Mouse (Mus musculus): ENCODE measurements at regions not wholly inside any gene's neighbourhood (a gene's known extent, or its start where the extent isn't known, plus 50 kb on each side); places are given as distances from the start of the nearest gene placed in this dataset.
"Not testable (repeated sequence)": the region's sequence is repeated elsewhere in the genome, so short reads cannot be mapped to it uniquely, and the experiment has no call there.

DNA sequence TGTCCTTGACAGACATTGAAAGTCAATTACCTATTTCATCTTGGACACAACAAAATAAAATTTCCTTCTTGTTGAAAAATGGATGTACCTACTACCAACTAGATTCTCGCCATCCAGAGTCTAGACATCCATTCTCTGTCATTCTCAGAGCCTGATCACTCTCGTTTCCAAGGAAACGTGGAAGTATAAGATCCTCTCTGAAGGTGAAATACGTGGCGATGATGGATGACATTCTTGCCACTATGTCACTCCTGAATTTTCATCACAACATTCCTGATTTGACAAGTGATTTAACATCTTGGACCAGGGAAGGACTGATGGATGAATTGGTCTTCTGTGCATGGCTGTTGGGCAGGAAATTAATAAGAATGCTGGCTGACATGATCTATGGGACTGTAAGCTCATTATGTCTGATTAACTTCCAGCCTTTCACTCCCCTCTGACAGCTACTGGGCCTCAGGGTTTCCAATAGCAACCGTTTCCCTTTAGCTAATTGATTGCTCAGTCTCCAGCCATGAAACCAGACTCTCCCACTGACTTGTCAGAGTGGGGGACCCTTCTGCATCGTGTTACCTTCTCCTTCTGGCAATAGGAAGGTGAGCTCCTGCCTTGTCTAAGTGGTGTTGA, 140.7 kb upstream of the Gm12728 start:
- DNase-seq (ENCODE audit: low spot score in 2 of 2), result no peak

DNA sequence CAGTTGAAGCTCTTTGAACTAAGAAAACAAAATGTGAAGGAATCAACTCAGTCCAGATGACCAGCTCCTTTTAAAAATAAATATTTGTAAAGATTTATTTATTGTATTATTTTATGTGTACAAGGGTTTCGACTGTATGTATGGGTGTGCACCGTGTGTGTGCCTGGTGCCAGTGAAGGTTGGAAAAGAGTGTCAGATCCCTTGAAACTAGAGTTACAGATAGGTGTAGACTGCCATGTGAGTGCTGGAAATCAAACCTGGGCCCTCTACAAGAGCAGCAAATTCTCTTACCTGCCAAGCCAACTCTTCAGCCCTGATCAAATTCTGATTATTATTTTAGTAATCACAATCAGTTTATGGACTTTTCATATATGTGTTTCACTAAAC, 140.2 kb upstream of the Gm12728 start:
- DNase-seq (ENCODE audit: low spot score in 2 of 2), result no peak

GRCm38 (mm10) chr4:105656071-105656655, 133.5 kb upstream of the Gm12728 start:
- DNase-seq (ENCODE audit: low spot score in 2 of 2), result no peak

- no peak for DNase-seq (ENCODE audit: low spot score in 2 of 2)
Measured at GRCm38 (mm10) chr4:105658581-105658980, 131.1 kb upstream of the Gm12728 start.

- no peak for DNase-seq (ENCODE audit: low spot score in 2 of 2)
Measured at GRCm38 (mm10) chr4:105676690-105677089, 113.0 kb upstream of the Gm12728 start.

GRCm38 (mm10) chr4:105690716-105691115, 99.0 kb upstream of the Gm12728 start:
- DNase-seq (ENCODE audit: low spot score in 2 of 2), result no peak

DNA sequence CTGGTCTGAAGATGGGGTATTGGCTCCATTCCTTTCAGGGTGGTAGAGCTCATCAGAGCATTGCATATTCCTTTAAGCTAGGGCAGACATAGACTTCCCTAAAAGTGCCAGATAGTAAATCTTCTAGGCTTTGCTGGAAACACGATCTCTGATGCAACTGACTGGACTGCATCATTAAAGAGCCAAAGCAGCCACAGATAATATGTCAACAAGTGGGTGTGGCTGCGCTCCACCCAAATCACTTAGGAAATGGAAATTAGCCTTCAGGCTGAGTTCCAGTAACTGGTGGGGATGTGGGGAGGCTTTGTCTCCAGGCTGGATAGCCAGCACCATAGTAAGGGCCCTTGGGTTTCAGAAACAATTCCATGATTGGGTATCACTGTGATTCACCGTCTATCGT, 97.3 kb upstream of the Gm12728 start:
- no peak for DNase-seq (ENCODE audit: low spot score in 2 of 2)

- no peak for DNase-seq (ENCODE audit: low spot score in 2 of 2)
Measured at GRCm38 (mm10) chr4:105695895-105696294, 93.8 kb upstream of the Gm12728 start.

GRCm38 (mm10) chr4:105697123-105697522, 92.5 kb upstream of the Gm12728 start:
- no peak for DNase-seq (ENCODE audit: low spot score in 2 of 2)

GRCm38 (mm10) chr4:105702036-105702435, 87.6 kb upstream of the Gm12728 start:
- no peak for DNase-seq (ENCODE audit: low spot score in 2 of 2)

DNA sequence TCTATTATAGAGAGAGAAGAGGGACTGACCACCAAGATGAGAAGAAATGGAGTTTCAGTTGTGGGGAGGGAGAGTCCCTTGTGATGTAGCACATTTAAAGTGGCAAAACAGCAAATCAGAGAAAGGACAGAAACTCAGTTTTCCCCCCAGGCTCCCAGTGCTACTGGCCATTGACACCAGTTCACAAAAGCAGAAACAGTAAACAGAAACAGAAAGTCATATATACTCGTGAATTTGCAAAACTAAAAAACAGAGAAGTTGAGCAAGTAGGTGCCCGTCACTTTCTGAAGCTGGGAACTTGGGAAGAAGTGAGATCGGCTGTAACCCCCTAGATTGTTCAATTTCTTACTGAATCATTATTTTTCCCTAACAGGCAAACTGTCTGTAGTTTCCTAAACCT, 86.3 kb upstream of the Gm12728 start:
- DNase-seq (ENCODE audit: low spot score in 2 of 2), result no peak

- DNase-seq (ENCODE audit: low spot score in 2 of 2), result no peak
Measured at GRCm38 (mm10) chr4:105704271-105704670, 85.4 kb upstream of the Gm12728 start.

DNA sequence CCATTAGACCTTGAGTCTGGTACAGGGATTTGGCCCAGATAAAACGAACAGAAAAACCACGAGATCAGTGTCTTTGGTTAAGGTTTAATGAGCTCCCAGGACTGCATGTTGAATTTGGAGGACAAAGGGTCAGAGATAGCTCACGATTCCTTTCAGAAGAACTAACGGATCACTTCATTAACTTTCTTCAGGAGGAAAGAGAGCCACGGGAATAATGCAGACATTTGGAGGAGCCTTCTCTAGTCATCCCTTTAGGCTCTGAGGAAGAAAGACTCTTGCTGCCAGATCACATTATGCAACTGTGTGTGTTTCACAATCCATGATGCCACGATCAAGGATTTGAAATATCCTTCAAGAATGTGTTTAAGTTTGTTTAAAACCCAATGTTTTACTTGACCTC, 83.7 kb upstream of the Gm12728 start:
- DNase-seq (ENCODE audit: low spot score in 2 of 2), result no peak

- DNase-seq (ENCODE audit: low spot score in 2 of 2), result no peak
Measured at GRCm38 (mm10) chr4:105708080-105708796, 81.4 kb upstream of the Gm12728 start.

- no peak for DNase-seq (ENCODE audit: low spot score in 2 of 2)
Measured at GRCm38 (mm10) chr4:105713956-105714355, 75.7 kb upstream of the Gm12728 start.

- DNase-seq (ENCODE audit: low spot score in 2 of 2), result no peak
Measured at GRCm38 (mm10) chr4:105718080-105718479, 71.6 kb upstream of the Gm12728 start.

- no peak for DNase-seq (ENCODE audit: low spot score in 2 of 2)
Measured at GRCm38 (mm10) chr4:105728696-105729095, 61.0 kb upstream of the Gm12728 start.

GRCm38 (mm10) chr4:105730900-105731299, 58.8 kb upstream of the Gm12728 start:
- DNase-seq (ENCODE audit: low spot score in 2 of 2), result no peak

DNA sequence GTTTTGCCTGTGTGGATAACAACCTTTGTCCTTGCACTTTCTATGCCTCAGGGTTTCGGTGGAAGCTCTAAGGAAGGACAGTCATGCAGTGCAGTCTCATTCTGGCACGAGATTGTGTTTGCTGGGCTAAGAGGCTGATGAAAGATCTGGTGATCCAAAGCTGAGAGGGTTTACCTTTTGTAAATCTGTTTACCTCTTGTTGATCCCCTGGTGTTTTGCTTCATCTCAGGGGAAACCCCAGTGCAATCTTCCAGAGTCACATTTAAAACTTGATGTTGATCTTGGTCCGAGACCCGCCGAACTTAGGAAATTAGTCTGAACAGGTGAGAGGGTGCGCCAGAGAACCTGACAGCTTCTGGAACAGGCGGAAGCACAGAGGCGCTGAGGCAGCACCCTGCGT, 54.6 kb upstream of the Gm12728 start:
- not testable (repeated sequence) for DNase-seq (ENCODE audit: low spot score in 2 of 2)

Data from frontal cortex, postnatal 14 days (tissue).